Mouse (Mus musculus) MEL (cell line): ENCODE results near the gene Zdhhc14. TPM values are rescaled to one million over a fixed set of nuclear protein-coding genes. Genes with fewer than 3 reads are reported as not detected.

Experiments
- DNase-seq: peaks from one replicate; pipeline ENCODE4 v3.0.0; 2011; ENCODE audit warnings: low read depth, low spot score
- H3K27ac ChIP-seq: 2 replicates; pipeline ENCODE4 v1.5.1; 2012; ENCODE audit warnings: low read depth, mild to moderate bottlenecking, control low read depth, low read length, moderate library complexity; ENCODE audit not compliant: control insufficient read depth
- H3K27me3 ChIP-seq, 2 experiments: fragments of 150-350 bp in 1 of 2; sonication (generic) in 1 of 2; 2 replicates each; pipeline ENCODE4 v1.6.1; 2012; ENCODE audit warnings: low read length in 2 of 2, mild to moderate bottlenecking in 2 of 2, improper control_type of control experiment in 1 of 2, moderate library complexity in 1 of 2; ENCODE audit not compliant: insufficient read depth in 2 of 2, control insufficient read depth in 1 of 2
- H3K36me3 ChIP-seq, 2 experiments: 2 replicates each; pipeline ENCODE4 v1.6.1; 2012 to 2014; ENCODE audit warnings: low read length in 2 of 2, improper control_type of control experiment in 1 of 2, inconsistent platforms in 1 of 2, mild to moderate bottlenecking in 1 of 2; ENCODE audit not compliant: insufficient read depth in 2 of 2, control insufficient read depth in 1 of 2
- H3K4me1 ChIP-seq, 2 experiments: fragments of 150-350 bp in 1 of 2; sonication (generic) in 1 of 2; 2 replicates each; pipeline ENCODE4 v1.6.1; 2012; ENCODE audit warnings: low read length in 2 of 2, improper control_type of control experiment in 1 of 2, mild to moderate bottlenecking in 1 of 2; ENCODE audit not compliant: insufficient read depth in 2 of 2, control insufficient read depth in 1 of 2
- H3K4me3 ChIP-seq, 2 experiments: fragments of 150-350 bp in 1 of 2; sonication (generic) in 1 of 2; 2 replicates each; pipeline ENCODE4 v1.5.1; 2012; ENCODE audit warnings: low read depth in 2 of 2, low read length in 2 of 2, mild to moderate bottlenecking in 2 of 2, moderate library complexity in 2 of 2, control low read depth in 1 of 2, improper control_type of control experiment in 1 of 2; ENCODE audit not compliant: control insufficient read depth in 1 of 2, insufficient read depth in 1 of 2
- H3K79me2 ChIP-seq: 2 replicates; pipeline ENCODE4 v1.6.1; 2012; ENCODE audit warnings: mild to moderate bottlenecking, low read length, moderate library complexity; ENCODE audit not compliant: control insufficient read depth, poor library complexity, insufficient read depth
- H3K9ac ChIP-seq: 2 replicates; pipeline ENCODE4 v1.6.1; 2012; ENCODE audit warnings: low read depth, mild to moderate bottlenecking, control low read depth, low read length, moderate library complexity; ENCODE audit not compliant: control insufficient read depth, poor library complexity, severe bottlenecking
- H3K9me3 ChIP-seq: fragments of 150-350 bp; sonication (generic); replicated peaks from 2 replicates; pipeline ENCODE4 v1.6.1; 2012; ENCODE audit warnings: mild to moderate bottlenecking, low read length, improper control_type of control experiment, moderate library complexity; ENCODE audit not compliant: insufficient read depth
- BHLHE40 ChIP-seq: IDR thresholded peaks from 2 replicates; pipeline ENCODE4 v1.6.1; 2012; ENCODE audit warnings: low read depth, mild to moderate bottlenecking, inconsistent platforms, low read length, improper control_type of control experiment, borderline replicate concordance
- CTCF ChIP-seq, 3 experiments: IDR thresholded peaks in 2 of 3; conservative IDR thresholded peaks in 1 of 3; 2 replicates each; pipeline ENCODE4 v1.5.1; 2011 to 2012; ENCODE audit warnings: low read length in 3 of 3, low read depth in 2 of 3, mild to moderate bottlenecking in 2 of 3, improper control_type of control experiment in 1 of 3, inconsistent platforms in 1 of 3, mixed read lengths in 1 of 3, moderate library complexity in 1 of 3; ENCODE audit not compliant: control insufficient read depth in 1 of 3, insufficient read depth in 1 of 3, poor library complexity in 1 of 3, severe bottlenecking in 1 of 3
- E2F4 ChIP-seq: IDR thresholded peaks from 2 replicates; pipeline ENCODE4 v1.6.1; 2011; ENCODE audit warnings: low read depth, low read length, improper control_type of control experiment, borderline replicate concordance
- EP300 ChIP-seq, 2 experiments: IDR thresholded peaks; 2 replicates each; pipeline ENCODE4 v1.6.1; 2011; ENCODE audit warnings: improper control_type of control experiment in 2 of 2, low read length in 2 of 2, low read depth in 1 of 2, mild to moderate bottlenecking in 1 of 2
- ETS1 ChIP-seq: IDR thresholded peaks from 2 replicates; pipeline ENCODE4 v1.6.1; 2012; ENCODE audit warnings: low read depth, mild to moderate bottlenecking, inconsistent platforms, low read length, improper control_type of control experiment, moderate library complexity
- GATA1 ChIP-seq: IDR thresholded peaks from 2 replicates; pipeline ENCODE4 v1.6.1; 2011; ENCODE audit warnings: low read depth, low read length, improper control_type of control experiment
- MAX ChIP-seq: IDR thresholded peaks from 2 replicates; pipeline ENCODE4 v1.6.1; 2011; ENCODE audit warnings: low read length, improper control_type of control experiment
- MAZ ChIP-seq: IDR thresholded peaks from 2 replicates; pipeline ENCODE4 v1.6.1; 2012; ENCODE audit warnings: low read depth, mild to moderate bottlenecking, inconsistent platforms, low read length, improper control_type of control experiment
- MXI1 ChIP-seq: IDR thresholded peaks from 2 replicates; pipeline ENCODE4 v1.6.1; 2011; ENCODE audit warnings: mild to moderate bottlenecking, low read depth, low read length, improper control_type of control experiment
- RAD21 ChIP-seq: IDR thresholded peaks from 2 replicates; pipeline ENCODE4 v1.6.1; 2011; ENCODE audit warnings: mild to moderate bottlenecking, low read depth, low read length, improper control_type of control experiment
- SIN3A ChIP-seq: IDR thresholded peaks from 2 replicates; pipeline ENCODE4 v1.6.1; 2012; ENCODE audit warnings: low read length, improper control_type of control experiment, inconsistent platforms
- TAL1 ChIP-seq: IDR thresholded peaks from 2 replicates; pipeline ENCODE4 v1.6.1; 2012; ENCODE audit warnings: mild to moderate bottlenecking, inconsistent platforms, low read length, moderate library complexity, mixed read lengths
- TBP ChIP-seq: IDR thresholded peaks from 2 replicates; pipeline ENCODE4 v1.8.0; 2011; ENCODE audit warnings: low read depth, low read length, improper control_type of control experiment
- TCF12 ChIP-seq: IDR thresholded peaks from 2 replicates; pipeline ENCODE4 v1.6.1; 2014; ENCODE audit warnings: low read depth, mild to moderate bottlenecking, inconsistent platforms, low read length, improper control_type of control experiment, moderate library complexity
- UBTF ChIP-seq: IDR thresholded peaks from 2 replicates; pipeline ENCODE4 v1.6.1; 2012; ENCODE audit warnings: low read depth, mild to moderate bottlenecking, inconsistent platforms, low read length, improper control_type of control experiment, moderate library complexity, borderline replicate concordance; ENCODE audit not compliant: insufficient read depth
- polyA plus RNA-seq, 2 experiments: library from polyadenylated mRNA; stranded (reverse) in 1 of 2; unstranded in 1 of 2; fragments of >175 nt in 1 of 2; fragments of >200 nt in 1 of 2; gene quantifications; 2 replicates each; pipeline versions ENCODE4 v1.2.1 to v1.2.4; 2012; ENCODE audit warnings: low replicate concordance in 2 of 2, low read depth in 1 of 2; ENCODE audit not compliant: insufficient read length in 2 of 2, insufficient read depth in 1 of 2, missing spikeins in 1 of 2
- total RNA-seq: library from RNA; depleted of rRNA; stranded (reverse); fragments of 300-350 nt; gene quantifications from 2 replicates; pipeline ENCODE4 v1.2.3, GENCODE M21; 2012

Zdhhc14 gene
- total and polyA plus RNA-seq, 3 experiments, result 3.4 to 4.9 TPM; not detected in 1

- no peaks in the 10 kb centered on the region for H3K4me1 ChIP-seq
- H3K9ac ChIP-seq, result no peak overlapping the region
- TF ChIP-seq UBTF (no peak), CTCF (IDR thresholded peaks at IDR 0.05 in 2 of 3, conservative IDR thresholded peaks at IDR 0.05 in 1 of 3; ENCODE audit: control insufficient read depth in 1 of 3, insufficient read depth in 1 of 3, low read depth in 2 of 3, low read length in 3 of 3, poor library complexity in 1 of 3, severe bottlenecking in 1 of 3) (no peak)
- H3K36me3 ChIP-seq, result no peaks in the 10 kb centered on the region
- DNase-seq, result no peak
- no peak overlapping the region for H3K4me3 ChIP-seq
- no peaks in the 10 kb centered on the region for H3K27me3 ChIP-seq
- H3K79me2 ChIP-seq, result no peaks in the 10 kb centered on the region
- no peak overlapping the region for H3K27ac ChIP-seq
- no peaks in the 10 kb centered on the region for H3K9me3 ChIP-seq
These were observed 292.9 kb downstream of the Zdhhc14 start for GRCm38 (mm10) chr17:5785238-5785637.

GRCm38 (mm10) chr17:5792164-5792791 lies 299.9 kb downstream of the Zdhhc14 start:
- peak; percentile 37; the same call in 1 of the 2 replicates for TF ChIP-seq MXI1
- peak; percentile 40; the same call in 1 of the 2 replicates for TF ChIP-seq MAX
- TF ChIP-seq GATA1, result 0 out of 2 replicates have a peak, but pooled peaks have one; percentile 39
- TF ChIP-seq TAL1, result no peak
- 0 out of 2 replicates have a peak, but pooled peaks have one; percentile 12 for TF ChIP-seq MAZ
- peak; percentile 57 for TF ChIP-seq SIN3A
- no peak for TF ChIP-seq TBP
- TF ChIP-seq E2F4, result no peak
- peak; percentile 44; the same call in 1 of the 2 replicates for TF ChIP-seq ETS1
- no peak for TF ChIP-seq RAD21
- peak; percentile 59 to 79; a peak in 3 of 4 replicates for TF ChIP-seq EP300 (IDR thresholded peaks at IDR 0.05; ENCODE audit: low read depth in 1 of 2, low read length in 2 of 2)
- peak; percentile 66 for TF ChIP-seq TCF12
- TF ChIP-seq BHLHE40, result peak; percentile 34; the same call in 1 of the 2 replicates
- DNase-seq, result peak; percentile 64
- H3K4me1 ChIP-seq, result peaks cover 24 to 52% of the 10 kb centered on the region in 2 experiments
- H3K4me3 ChIP-seq, result no peak overlapping the region
- H3K9me3 ChIP-seq, result no peaks in the 10 kb centered on the region
- H3K9ac ChIP-seq, result peak overlapping the region; percentile 39; the same call in 1 of the 2 replicates
- H3K79me2 ChIP-seq, result no peaks in the 10 kb centered on the region
- H3K27me3 ChIP-seq, result no peaks in the 10 kb centered on the region
- H3K27ac ChIP-seq, result peak overlapping the region; percentile 75
- H3K36me3 ChIP-seq, result peaks cover 0 to 51% of the 10 kb centered on the region in 2 experiments; a peak in 2 of 4 replicates
